Mouse (Mus musculus): ENCODE results near the gene Dner.
"Not testable (repeated sequence)": the region's sequence is repeated elsewhere in the genome, so short reads cannot be mapped to it uniquely, and the experiment has no call there.

Dner gene

DNA sequence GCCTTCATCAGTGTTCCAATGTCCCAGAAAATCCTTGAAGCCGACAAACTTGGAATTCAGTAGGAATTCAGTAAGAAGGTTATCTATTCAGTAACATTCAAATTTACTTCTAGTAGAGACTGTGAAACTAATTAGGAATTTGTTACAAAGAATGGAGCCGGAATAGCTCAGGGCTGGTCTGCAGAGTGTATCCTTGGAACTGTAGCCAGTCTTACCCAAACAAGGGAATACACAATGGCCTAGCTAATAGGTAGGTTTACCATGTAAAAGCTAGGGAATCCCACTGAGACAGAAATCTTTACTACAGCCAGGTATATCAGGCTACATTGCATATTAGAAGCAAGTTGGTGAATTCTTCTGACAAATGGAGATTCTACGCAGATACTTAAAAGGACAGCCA is 363.2 kb downstream of the Dner start:
- DNase-seq (ENCODE audit: low read depth, low spot score) = not testable (repeated sequence)

DNA sequence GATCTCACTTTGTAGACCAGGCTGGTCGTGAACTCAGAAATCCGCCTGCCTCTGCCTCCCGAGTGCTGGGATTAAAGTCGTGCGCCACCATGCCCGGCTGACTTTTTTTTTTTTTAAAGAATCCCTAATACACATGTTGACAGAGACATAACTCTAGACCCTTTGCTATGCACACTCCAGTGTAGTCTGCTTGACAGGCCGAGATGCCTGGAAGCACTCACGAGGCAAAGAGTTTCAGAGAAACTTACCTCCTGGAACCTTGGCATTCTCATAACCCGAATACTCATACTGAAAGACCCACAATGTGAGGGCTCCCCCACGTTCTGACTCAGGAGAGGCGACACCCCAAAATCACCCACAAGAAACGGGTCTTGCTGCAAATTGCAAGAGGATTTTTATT is 364.2 kb downstream of the Dner start:
- not testable (repeated sequence) for DNase-seq (ENCODE audit: low read depth, low spot score)

DNA sequence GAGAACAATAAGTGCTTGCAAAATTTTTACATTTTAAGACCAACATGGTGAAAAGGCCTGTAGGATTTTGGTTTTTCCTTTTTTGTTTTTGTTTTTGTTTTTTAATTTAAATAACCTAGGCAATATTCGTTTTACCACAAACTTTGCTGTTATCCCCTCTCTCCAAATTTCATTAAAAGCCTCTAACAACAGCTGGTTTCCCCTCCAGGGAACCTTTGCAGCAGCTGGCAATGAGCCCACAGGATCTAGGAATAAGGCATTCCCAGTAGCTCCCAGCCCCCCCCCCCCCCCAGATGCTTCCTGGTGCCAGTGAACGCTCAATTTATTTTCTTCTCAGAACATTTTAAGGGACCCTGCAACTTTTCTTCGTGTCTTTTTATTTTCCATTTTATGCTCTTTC is 370.7 kb downstream of the Dner start:
- DNase-seq (ENCODE audit: low read depth, low spot score) = no peak

DNA sequence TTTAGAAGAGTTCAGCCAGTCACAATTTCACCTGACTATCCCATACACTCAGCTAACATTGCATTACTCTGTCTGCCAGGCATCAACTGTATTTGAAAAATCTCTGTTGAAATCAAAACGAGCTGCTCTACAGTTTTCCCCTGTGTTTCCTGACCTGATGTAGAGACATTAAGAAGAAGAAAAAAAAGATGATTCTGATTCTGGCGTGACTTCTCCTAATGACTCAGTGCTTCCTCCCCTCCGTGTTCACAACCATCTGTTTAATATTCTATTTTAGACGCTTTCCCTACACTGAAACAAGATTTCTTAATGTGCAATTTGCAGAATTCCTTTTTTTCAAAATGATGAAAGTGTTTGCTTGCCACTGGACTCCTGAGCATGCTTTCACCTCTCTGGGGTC is 374.7 kb downstream of the Dner start:
- DNase-seq (ENCODE audit: low read depth, low spot score) = no peak
